ENCODE assay signal across 8 mouse cellular contexts in genomic region chr7:45092048-45092447, GRCm38 (mm10). TPM values are rescaled to one million over a fixed set of nuclear protein-coding genes. Genes with fewer than 3 reads are reported as not detected.
A peak's percentile ranks its signal among the peaks of the same experiment; 100 is the strongest.
DNase-seq lines count a peak whose midpoint lies in the region; ATAC-seq and TF ChIP-seq lines count a peak whose summit lies in the region.

TSS of gene Rcn3 (minus strand) at chr7:45092221.

- H3K9ac ChIP-seq in hindbrain, embryonic 13.5 days: peak within 1 kb of the TSS; percentile 69
- peak within 1 kb of the TSS; percentile 57 for H3K9ac ChIP-seq in midbrain, embryonic 16.5 days (ENCODE audit: low read depth, low read length)

- no peak for TF ChIP-seq CTCF in gastrocnemius, adult 2 months (IDR thresholded peaks at IDR 0.05)

- H3K27ac ChIP-seq in brown adipose tissue, adult 24 weeks (replicated peaks; ENCODE audit: low read depth, low read length): no peak within 1 kb of the TSS
- H3K27ac ChIP-seq in gastrocnemius, adult 2 months: peak within 1 kb of the TSS; percentile 82
- peak within 1 kb of the TSS; percentile 44; the same call in 1 of the 2 replicates for H3K27ac ChIP-seq in hindbrain, embryonic 13.5 days
- no peak within 1 kb of the TSS for H3K27ac ChIP-seq in midbrain, embryonic 16.5 days (ENCODE audit: low read length)

- peak within 1 kb of the TSS; percentile 56 for H3K4me2 ChIP-seq in hindbrain, embryonic 13.5 days
- peak within 1 kb of the TSS; percentile 60 for H3K4me2 ChIP-seq in midbrain, embryonic 16.5 days (ENCODE audit: low read length)

- H3K9me3 ChIP-seq in hindbrain, embryonic 13.5 days: no peaks in the 10 kb centered on the region
- no peaks in the 10 kb centered on the region for H3K9me3 ChIP-seq in midbrain, embryonic 16.5 days (replicated peaks; ENCODE audit: control insufficient read depth, low read length, poor library complexity, severe bottlenecking)

- intact Hi-C loops in left cerebral cortex, postnatal 10 days (cut with DNase I): no loop called here
- intact Hi-C loops in gastrocnemius, adult 2 months (cut with DNase I): no loop called here

- under 1% methylated on average over 16 of the region's 16 CpGs for WGBS in hindbrain, embryonic 13.5 days
- WGBS in midbrain, embryonic 16.5 days: 0% methylated on average over 16 of the region's 16 CpGs

- DNase-seq in left cerebral cortex, postnatal 10 days (ENCODE audit: extremely low spot score in 1 of 2, low spot score in 2 of 2): peak; percentile 64 to 94
- no peak for DNase-seq in left cerebral cortex, adult 11 months (ENCODE audit: low spot score)
- peak; percentile 90 for DNase-seq in gastrocnemius, adult 2 months
- peak; percentile 89 for DNase-seq in liver
- DNase-seq in urinary bladder, postnatal 14 days (ENCODE audit: low spot score): peak; percentile 88

- peaks cover 2% of the 10 kb centered on the region; the same call in 1 of the 2 replicates for H3K36me3 ChIP-seq in hindbrain, embryonic 13.5 days
- H3K36me3 ChIP-seq in midbrain, embryonic 16.5 days (ENCODE audit: control insufficient read depth, insufficient read depth, low read length): no peaks in the 10 kb centered on the region

- H3K4me3 ChIP-seq in brown adipose tissue, adult 24 weeks (ENCODE audit: insufficient read depth, low read depth, low read length): peak within 1 kb of the TSS; percentile 40
- peak within 1 kb of the TSS; percentile 71 for H3K4me3 ChIP-seq in gastrocnemius, adult 2 months
- H3K4me3 ChIP-seq in hindbrain, embryonic 13.5 days: peak within 1 kb of the TSS; percentile 39
- H3K4me3 ChIP-seq in midbrain, embryonic 16.5 days (ENCODE audit: low read depth, low read length): peak within 1 kb of the TSS; percentile 40

- peak; percentile 94 for ATAC-seq in hindbrain, embryonic 13.5 days (ENCODE audit: low FRiP score)
- ATAC-seq in midbrain, embryonic 16.5 days: peak; percentile 94

- peaks cover 5% of the 10 kb centered on the region; the same call in 1 of the 2 replicates for H3K4me1 ChIP-seq in brown adipose tissue, adult 24 weeks (ENCODE audit: control insufficient read depth, insufficient read depth, insufficient read length, low read length)
- H3K4me1 ChIP-seq in hindbrain, embryonic 13.5 days (replicated peaks): peaks cover 19% of the 10 kb centered on the region; the same call in 1 of the 2 replicates
- peaks cover 5% of the 10 kb centered on the region for H3K4me1 ChIP-seq in midbrain, embryonic 16.5 days (ENCODE audit: control insufficient read depth, insufficient read depth, low read length)

- H3K27me3 ChIP-seq in hindbrain, embryonic 13.5 days: peaks cover 4% of the 10 kb centered on the region; the same call in 1 of the 2 replicates
- H3K27me3 ChIP-seq in midbrain, embryonic 16.5 days (ENCODE audit: control insufficient read depth, insufficient read depth, low read depth, low read length): no peaks in the 10 kb centered on the region

RNA-seq across cellular contexts. Expression of gene Rcn3, which starts in this region (rescaled TPM):
- 1 to 10 TPM; 6.4 to 7.5 TPM for total RNA-seq in left cerebral cortex, postnatal 10 days (2021)
- 12.7 and 16.4 TPM in 2 replicates for polyA plus RNA-seq in brown adipose tissue, adult 24 weeks (2012; ENCODE audit: insufficient read depth, insufficient read length, missing spikeins)
- 10 to 100 TPM in 1 of 2 experiments, 1 to 10 TPM in 1; 7.2 to 20.2 TPM for total RNA-seq in gastrocnemius, adult 2 months (2021)
- polyA plus RNA-seq in hindbrain, embryonic 13.5 days (2015; fragmentation: Nextera tagmentation; extraction: Ambion mirVana): 93.8 and 103 TPM in 2 replicates
- polyA plus RNA-seq in midbrain, embryonic 16.5 days (2015; fragmentation: Nextera tagmentation; extraction: Ambion mirVana): 43.5 and 47.8 TPM in 2 replicates

Comparison
In these comparisons a context has a peak if more than half of its experiments do, and no peak if none do; other contexts are left out.
1. H3K27ac ChIP-seq: peak in gastrocnemius, adult 2 months (single experiment) and hindbrain, embryonic 13.5 days (single experiment); none in brown adipose tissue, adult 24 weeks (single experiment) and midbrain, embryonic 16.5 days (single experiment).
2. Peak in every context shown above with its lines, with median percentiles within 50 percentile points of each other: H3K4me3 ChIP-seq.